Mouse (Mus musculus): ENCODE measurements around the gene Slc7a8.

GRCm38 (mm10) chr14:54770373-54770772, 11.4 kb downstream of the Slc7a8 start:
- no peak for TF ChIP-seq CTCF (IDR thresholded peaks at IDR 0.05; ENCODE audit: low read depth)
- no peak for TF ChIP-seq EP300 (optimal IDR thresholded peaks at IDR 0.05)
